Mouse (Mus musculus) G1E (cell line): ENCODE results near the gene Cfap46. TPM values are rescaled to one million over a fixed set of nuclear protein-coding genes. Genes with fewer than 3 reads are reported as not detected.

Source experiments
- ATAC-seq: 2 replicates; pipeline ENCODE4 v1.8.0; 2016; ENCODE audit warnings: mild to moderate bottlenecking; ENCODE audit not compliant: insufficient number of reproducible peaks, poor library complexity, low FRiP score, severe bottlenecking; ENCODE audit errors: extremely low read depth
- DNase-seq: peaks from one replicate; pipeline ENCODE4 v3.0.0; 2012; ENCODE audit warnings: low spot score
- H3K27me3 ChIP-seq: 2 replicates; pipeline ENCODE4 v1.6.1; 2012; ENCODE audit warnings: mild to moderate bottlenecking, low read length, inconsistent platforms; ENCODE audit not compliant: insufficient read depth
- H3K36me3 ChIP-seq: replicated peaks from 2 replicates; pipeline ENCODE3; 2012; ENCODE audit warnings: mild to moderate bottlenecking, inconsistent platforms
- H3K4me1 ChIP-seq: 2 replicates; pipeline ENCODE4 v1.6.1; 2012; ENCODE audit warnings: low read depth, low read length, inconsistent platforms, mixed read lengths; ENCODE audit not compliant: insufficient read depth
- H3K4me3 ChIP-seq: 2 replicates; pipeline ENCODE4 v1.5.1; 2012; ENCODE audit warnings: low read depth, mild to moderate bottlenecking, inconsistent platforms, low read length, moderate library complexity, mixed read lengths
- H3K9me3 ChIP-seq: replicated peaks from 2 replicates; pipeline ENCODE4 v1.6.1; 2012; ENCODE audit warnings: inconsistent platforms
- CTCF ChIP-seq: IDR thresholded peaks from 2 replicates; pipeline ENCODE4 v1.5.1; 2012; ENCODE audit warnings: low read depth, low read length, inconsistent platforms, mixed read lengths
- GATA1 ChIP-seq: IDR thresholded peaks from 2 replicates; pipeline ENCODE4 v1.6.1; 2012; ENCODE audit warnings: borderline replicate concordance, low read length, inconsistent platforms, mixed read lengths
- GATA2 ChIP-seq: IDR thresholded peaks from 2 replicates; pipeline ENCODE4 v1.6.1; 2012; ENCODE audit warnings: low read depth, low read length, inconsistent platforms, borderline replicate concordance
- POLR2AphosphoS5 ChIP-seq: IDR thresholded peaks from 2 replicates; pipeline ENCODE4 v1.6.1; 2012; ENCODE audit warnings: low read depth, low read length, inconsistent platforms; ENCODE audit not compliant: insufficient replicate concordance
- TAL1 ChIP-seq: conservative IDR thresholded peaks from 2 replicates; pipeline ENCODE4 v1.6.1; 2012; ENCODE audit warnings: low read depth, low read length, inconsistent platforms, mixed read lengths
- polyA plus RNA-seq: library from polyadenylated mRNA; stranded (reverse); fragments of >175 nt; gene quantifications from 2 replicates; pipeline ENCODE4 v1.2.3, GENCODE M21; 2012
- total RNA-seq, 2 experiments: library from RNA; stranded (forward) in 1 of 2; stranded (reverse) in 1 of 2; fragments of 200-1000 nt in 1 of 2; fragments of >200 nt in 1 of 2; fragmentation: Nextera tagmentation in 1 of 2; gene quantifications; 2 replicates each; pipeline ENCODE4 v1.2.3; 2014 to 2017

Gene Cfap46
- total and polyA plus RNA-seq, 3 experiments, result not detected

GRCm38 (mm10) chr7:139584221-139585175 lies 99.1 kb downstream of the Cfap46 start:
- H3K4me3 ChIP-seq, result no peak overlapping the region; the same call in 1 of the 2 replicates
- DNase-seq, result no peak
- no peak for ATAC-seq

GRCm38 (mm10) chr7:139583094-139583737 lies 100.4 kb downstream of the Cfap46 start:
- TF ChIP-seq TAL1 (no peak), GATA2 (no peak), GATA1 (no peak), POLR2AphosphoS5 (no peak), CTCF (no peak)
- peaks cover 90% of the 10 kb centered on the region for H3K9me3 ChIP-seq
- DNase-seq, result no peak
- peaks cover 2% of the 10 kb centered on the region; the same call in 1 of the 2 replicates for H3K27me3 ChIP-seq
- ATAC-seq, result no peak
- no peaks in the 10 kb centered on the region for H3K4me1 ChIP-seq
- no peaks in the 10 kb centered on the region for H3K36me3 ChIP-seq
- H3K4me3 ChIP-seq, result no peak overlapping the region

More at GRCm38 (mm10) chr7:139584221-139585175, 99.1 kb downstream of the Cfap46 start:
- TF ChIP-seq POLR2AphosphoS5, result no peak
- no peak for TF ChIP-seq CTCF
- TF ChIP-seq GATA2, result no peak
- TF ChIP-seq TAL1, result no peak
- no peak for TF ChIP-seq GATA1
- peaks cover 83% of the 10 kb centered on the region for H3K9me3 ChIP-seq
- H3K36me3 ChIP-seq, result no peaks in the 10 kb centered on the region
- H3K27me3 ChIP-seq, result peaks cover 2% of the 10 kb centered on the region; the same call in 1 of the 2 replicates
- H3K4me1 ChIP-seq, result no peaks in the 10 kb centered on the region

- peak within 1 kb of the TSS; percentile 23; the same call in 1 of the 2 replicates for H3K4me3 ChIP-seq
- no peaks in the 10 kb centered on the region for H3K4me1 ChIP-seq
- DNase-seq (no peak), ATAC-seq (no peak)
- H3K9me3 ChIP-seq, result peaks cover 90% of the 10 kb centered on the region
- peaks cover 2% of the 10 kb centered on the region; the same call in 1 of the 2 replicates for H3K27me3 ChIP-seq
- H3K36me3 ChIP-seq, result no peaks in the 10 kb centered on the region
- TF ChIP-seq TAL1, result no peak
- TF ChIP-seq GATA2, result no peak
- TF ChIP-seq POLR2AphosphoS5, result no peak
- no peak for TF ChIP-seq CTCF
- no peak for TF ChIP-seq GATA1
These were observed 101.0 kb downstream of the Cfap46 start, which contains the start of gene Nkx6-2 for GRCm38 (mm10) chr7:139582595-139582994. Nkx6-2 (minus strand) TSS chr7:139582797.

GRCm38 (mm10) chr7:139581801-139582571 lies 101.6 kb downstream of the Cfap46 start:
- DNase-seq, result no peak
- Histone ChIP-seq H3K4me3 (peak overlapping the region; percentile 23; the same call in 1 of the 2 replicates), H3K36me3 (no peaks in the 10 kb centered on the region), H3K4me1 (no peaks in the 10 kb centered on the region), H3K9me3 (peaks cover 89% of the 10 kb centered on the region), H3K27me3 (peaks cover 2% of the 10 kb centered on the region; the same call in 1 of the 2 replicates)
- no peak for ATAC-seq
- TF ChIP-seq TAL1 (no peak), GATA2 (no peak), GATA1 (no peak), POLR2AphosphoS5 (no peak), CTCF (no peak)

GRCm38 (mm10) chr7:139580851-139581775 lies 102.5 kb downstream of the Cfap46 start:
- no peak for ATAC-seq
- no peaks in the 10 kb centered on the region for H3K36me3 ChIP-seq
- no peak overlapping the region; the same call in 1 of the 2 replicates for H3K4me3 ChIP-seq
- peaks cover 2% of the 10 kb centered on the region; the same call in 1 of the 2 replicates for H3K27me3 ChIP-seq
- peaks cover 88% of the 10 kb centered on the region for H3K9me3 ChIP-seq
- no peaks in the 10 kb centered on the region for H3K4me1 ChIP-seq
- no peak for TF ChIP-seq GATA2
- TF ChIP-seq TAL1, result no peak
- no peak for TF ChIP-seq GATA1
- TF ChIP-seq CTCF, result no peak
- no peak for TF ChIP-seq POLR2AphosphoS5
- no peak for DNase-seq
